Mouse (Mus musculus) CD4-positive helper T cell, adult 2 months (primary cell): ENCODE measurements around the gene Itgb2l.
A peak's percentile ranks its signal among the peaks of the same experiment; 100 is the strongest.
"Not testable (repeated sequence)": the region's sequence is repeated elsewhere in the genome, so short reads cannot be mapped to it uniquely, and the experiment has no call there.

Source experiments
- DNase-seq: peaks from one replicate; pipeline ENCODE4 v3.0.0-alpha.2; 2012; ENCODE audit warnings: low read depth, missing footprints, low spot score

Itgb2l gene

DNA sequence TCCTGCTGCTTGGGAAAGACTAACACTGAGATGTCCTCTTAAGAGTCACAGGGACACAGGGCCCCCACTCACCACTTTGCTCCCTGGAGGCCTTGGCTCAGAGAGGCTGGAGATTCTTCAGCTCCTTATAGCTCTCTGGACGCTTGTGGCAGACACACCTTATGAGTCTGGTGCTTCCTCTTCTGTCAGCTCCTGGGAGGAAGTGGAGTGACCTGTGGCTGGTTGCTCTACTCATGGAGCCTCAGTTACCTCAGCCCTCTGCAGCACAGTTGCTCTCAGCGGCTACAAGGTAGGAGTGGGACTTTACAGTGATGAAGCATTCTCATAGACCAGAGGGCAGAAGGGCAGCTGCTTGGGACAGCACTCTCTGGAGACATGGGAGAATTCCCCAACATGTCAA is at the start of gene Itgb2l:
TSS of gene Itgb2l (minus strand) at position 152 of the 400 bp plus-strand sequence.
- DNase-seq = no peak

DNA sequence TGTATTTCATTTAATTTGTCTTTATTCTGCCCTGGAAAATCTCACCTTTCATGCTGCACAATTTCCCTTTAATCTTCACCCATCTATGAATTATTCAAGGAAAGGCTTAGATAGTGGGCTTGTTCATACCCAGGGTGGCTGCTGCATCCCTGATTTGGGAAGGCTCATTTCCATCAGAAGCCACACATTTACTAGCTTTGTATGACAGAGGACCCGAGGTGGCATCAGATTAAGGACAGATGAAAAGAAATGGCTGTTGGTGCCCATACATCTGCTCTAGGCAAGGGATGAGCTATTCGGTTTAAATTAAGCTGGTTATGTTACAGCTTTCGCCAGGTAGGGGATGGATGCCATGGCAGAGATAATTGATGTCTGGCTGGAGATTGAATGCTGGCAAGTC is 48.1 kb upstream of the Itgb2l start:
- DNase-seq = no peak

DNA sequence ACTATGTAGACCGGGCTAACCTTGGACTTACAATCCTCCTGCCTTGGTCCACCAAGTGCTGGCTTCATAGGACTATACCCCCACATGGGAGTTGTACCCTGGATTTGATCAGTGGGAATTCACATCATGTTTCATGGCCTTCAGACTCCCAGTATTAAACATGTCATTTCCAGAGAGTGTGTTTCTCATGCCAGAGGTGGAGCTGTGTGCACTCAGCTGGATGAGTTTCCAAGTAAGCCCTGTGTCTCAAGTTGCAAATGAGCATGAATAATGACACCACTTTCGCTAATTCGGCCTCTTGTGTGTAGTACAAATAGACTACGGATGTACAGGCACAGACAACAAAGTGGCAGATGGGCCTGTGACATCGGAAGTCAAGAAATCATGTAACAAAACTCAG is 44.6 kb upstream of the Itgb2l start:
- DNase-seq = no peak

DNA sequence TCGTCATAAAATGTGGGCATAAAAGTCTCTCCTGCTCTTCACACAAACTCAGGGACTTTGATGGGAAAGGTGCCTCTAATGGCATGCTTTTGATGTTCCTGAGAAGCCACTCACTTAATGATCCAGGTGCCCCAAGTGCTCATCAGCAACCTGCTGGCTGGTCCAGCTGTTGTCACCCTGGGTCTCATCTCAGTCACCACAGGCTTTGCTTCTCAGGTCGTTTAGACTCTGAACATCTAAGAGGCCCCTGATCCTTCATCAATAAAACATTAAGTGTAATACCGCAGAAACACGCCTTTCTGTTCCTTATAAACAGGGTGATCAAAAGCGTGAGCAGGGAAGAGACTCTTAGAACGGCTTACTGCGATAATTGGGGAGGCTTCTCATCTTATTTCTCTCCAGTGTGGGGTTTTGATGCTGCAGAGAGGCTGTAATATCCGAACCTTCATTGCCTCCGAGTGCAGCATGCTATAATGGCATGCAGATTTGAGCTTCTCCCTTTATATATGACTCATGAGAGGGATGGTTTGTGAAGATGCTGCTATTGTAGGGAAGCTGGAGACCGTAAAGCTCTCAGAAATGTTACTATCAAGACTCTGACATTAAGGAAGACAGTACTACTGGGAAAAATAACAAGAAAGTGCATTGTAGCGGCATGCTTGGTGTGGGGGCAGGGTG is 43.7 kb upstream of the Itgb2l start:
- DNase-seq = no peak

DNA sequence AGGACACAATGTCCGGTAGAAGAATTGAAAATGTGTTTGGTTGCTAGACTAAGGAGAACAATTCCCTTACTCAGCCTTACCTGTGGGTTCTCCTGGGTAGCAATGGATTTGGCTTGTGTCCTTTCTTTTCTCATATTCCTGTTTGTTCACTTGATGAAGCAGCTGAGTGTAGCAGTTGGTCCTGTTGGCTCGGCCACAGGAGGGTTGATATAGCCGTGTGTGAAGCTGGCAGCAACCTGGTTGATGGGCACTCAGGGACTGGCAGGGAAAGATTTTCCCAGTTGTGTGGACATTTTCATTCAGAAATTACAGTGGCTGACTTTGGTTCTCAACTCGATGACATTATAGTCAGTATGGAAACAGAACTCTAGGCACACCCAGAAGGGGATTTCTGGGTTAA is 38.4 kb upstream of the Itgb2l start:
- DNase-seq = no peak

DNA sequence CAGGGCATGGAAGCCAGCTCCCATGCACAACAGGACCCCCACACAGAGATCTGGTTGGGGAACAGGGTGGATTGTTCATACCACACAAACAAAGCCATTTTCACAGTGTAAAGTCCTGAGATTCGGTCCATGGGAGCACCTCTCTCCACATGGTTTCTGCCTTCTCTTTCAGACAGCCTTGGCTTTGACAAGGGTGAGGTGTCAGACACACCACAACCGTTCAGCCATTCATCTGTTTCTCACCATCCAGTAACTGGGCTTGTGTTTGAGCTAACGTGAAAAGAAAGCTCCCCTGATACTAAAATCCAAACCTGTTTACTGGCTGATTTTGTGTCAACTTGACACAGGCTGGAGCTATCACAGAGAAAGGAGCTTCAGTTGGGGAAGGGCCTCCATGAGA is 30.8 kb upstream of the Itgb2l start:
- DNase-seq = no peak

DNA sequence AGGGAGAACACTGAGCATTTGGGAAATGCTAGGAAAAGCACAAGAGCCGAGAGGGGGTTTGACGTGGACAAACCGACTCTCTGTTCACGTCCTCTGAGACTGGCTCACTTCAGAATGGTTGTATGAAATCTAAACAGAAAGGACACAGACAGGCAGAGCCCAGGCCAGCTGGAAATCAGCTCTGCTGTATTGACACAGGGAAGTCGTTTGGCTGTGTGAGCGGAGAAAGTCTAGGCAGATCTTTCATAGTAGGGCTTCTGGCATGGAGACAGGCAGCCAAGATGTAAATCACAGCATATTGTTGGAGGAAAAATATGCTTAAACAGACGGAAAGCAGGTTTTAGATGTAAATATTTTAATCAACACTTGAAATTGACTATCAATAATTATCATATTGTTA is 29.4 kb upstream of the Itgb2l start:
- no peak for DNase-seq

DNA sequence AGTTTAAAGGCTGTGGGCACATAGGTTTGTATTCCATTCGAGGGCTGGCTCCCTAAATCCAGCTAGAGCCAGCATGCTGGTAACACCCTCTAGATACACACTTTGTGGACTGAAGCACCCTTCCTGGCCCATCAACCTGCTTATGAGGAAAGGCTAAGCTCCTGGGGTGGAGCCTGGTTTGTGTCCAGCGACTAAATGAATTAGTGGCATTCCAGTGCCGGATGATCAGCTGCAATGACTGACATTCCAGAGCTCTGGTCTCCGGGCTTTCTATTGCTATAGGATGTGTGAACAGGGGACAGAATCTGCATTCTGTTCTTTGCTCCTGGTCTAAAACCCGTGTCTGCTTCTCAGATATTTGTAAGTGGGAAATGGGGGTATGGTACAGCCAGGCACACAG is 28.9 kb upstream of the Itgb2l start:
- DNase-seq = no peak

DNA sequence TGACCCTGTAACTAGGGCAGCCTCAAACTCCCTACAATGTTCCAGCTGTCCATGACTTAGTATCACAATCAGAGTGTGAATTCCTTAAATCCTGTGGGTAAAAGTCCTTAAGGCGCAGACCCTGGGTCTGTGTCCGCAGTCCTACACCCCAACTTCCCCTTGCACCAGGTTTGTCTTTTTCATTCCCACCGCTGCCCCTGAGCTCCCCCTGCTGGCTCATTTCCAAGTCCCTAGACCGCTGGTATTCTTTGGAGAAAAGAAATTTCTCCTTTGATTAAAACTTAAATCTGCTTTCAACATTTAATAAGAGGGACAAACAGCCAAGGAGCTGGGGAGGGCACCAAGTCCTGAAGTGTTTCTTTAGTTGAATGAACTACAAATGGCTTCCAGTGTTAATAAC is 26.2 kb upstream of the Itgb2l start:
- no peak for DNase-seq

DNA sequence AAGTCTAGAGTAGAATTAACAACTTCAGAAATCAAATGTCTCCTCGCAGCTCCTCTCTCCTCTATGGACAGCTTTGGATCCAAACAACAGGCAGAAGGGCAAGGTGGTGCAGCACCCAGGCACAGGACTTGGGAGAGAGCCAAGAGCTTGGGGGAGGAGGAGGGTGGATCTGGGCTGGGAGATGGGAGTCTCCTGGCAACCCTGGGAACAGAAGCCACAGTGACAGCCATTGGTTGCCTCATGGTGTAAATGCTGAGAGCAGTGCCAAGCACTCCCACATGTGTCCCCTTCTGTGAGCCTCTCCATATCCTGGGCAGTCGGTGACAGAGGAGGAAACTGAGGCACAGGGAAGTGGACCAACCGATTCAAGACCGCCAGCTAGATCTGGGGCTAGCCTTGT is 25.3 kb upstream of the Itgb2l start:
- no peak for DNase-seq

DNA sequence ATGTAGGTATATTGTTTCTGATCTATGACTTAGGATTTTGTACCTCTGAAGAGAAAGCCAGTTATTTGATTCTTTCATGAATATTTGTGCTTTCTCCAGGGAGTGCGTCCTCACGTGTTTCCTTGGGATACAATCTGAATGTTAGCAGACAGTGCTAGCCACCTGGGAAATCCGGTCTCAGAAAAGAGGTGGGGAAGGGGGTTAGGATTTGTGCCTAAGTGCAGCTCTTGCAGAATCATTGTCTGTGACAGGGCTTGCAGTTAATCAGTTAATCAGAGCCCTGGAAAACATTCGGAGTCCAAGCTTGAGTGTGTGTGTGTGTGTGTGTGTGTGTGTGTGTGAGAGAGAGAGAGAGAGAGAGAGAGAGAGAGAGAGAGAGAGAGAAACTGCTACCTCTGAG is 24.6 kb upstream of the Itgb2l start:
- no peak for DNase-seq

DNA sequence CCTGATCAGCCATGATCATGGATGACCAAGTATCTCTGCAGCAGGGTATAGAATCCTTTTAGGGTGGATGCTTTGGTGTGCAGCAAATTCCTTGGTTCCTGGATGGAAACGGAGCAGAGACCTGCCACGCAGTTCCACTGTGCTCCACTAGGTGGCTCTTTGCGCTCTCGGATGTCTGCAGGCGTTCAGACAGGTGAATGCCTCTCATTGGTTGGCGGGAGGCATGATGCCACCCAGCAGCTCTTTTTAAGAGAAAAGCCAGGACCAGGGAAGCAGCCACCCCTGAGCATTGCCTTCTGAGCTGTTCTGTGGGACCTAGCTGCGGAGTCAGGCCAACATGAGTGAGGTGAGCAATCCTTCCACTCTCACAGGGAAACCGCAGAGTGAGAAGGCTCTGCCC is 24.0 kb upstream of the Itgb2l start, which contains the start of gene Pcp4:
TSS of gene Pcp4 (plus strand) at position 162 of the 400 bp plus-strand sequence.
- DNase-seq = peak; percentile 22

DNA sequence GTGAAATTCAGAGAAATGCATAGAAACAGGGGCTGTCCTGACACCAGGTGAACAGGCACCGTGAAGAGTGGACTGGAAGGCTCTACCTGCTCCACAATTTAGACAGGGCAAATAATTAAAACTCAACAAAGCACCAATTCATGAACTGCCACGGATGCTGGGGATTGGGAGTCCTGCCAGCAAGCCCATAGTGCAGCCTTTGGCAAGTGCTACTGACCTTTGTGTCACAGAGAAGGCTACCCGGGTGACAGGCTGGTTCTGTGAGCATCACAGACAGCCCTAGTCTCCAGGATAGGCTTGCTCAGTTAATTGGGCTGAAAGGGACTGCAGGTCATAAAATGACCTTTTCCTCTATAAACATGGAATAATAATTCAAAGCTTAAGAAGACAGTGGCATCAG is 17.4 kb upstream of the Itgb2l start:
- no peak for DNase-seq

DNA sequence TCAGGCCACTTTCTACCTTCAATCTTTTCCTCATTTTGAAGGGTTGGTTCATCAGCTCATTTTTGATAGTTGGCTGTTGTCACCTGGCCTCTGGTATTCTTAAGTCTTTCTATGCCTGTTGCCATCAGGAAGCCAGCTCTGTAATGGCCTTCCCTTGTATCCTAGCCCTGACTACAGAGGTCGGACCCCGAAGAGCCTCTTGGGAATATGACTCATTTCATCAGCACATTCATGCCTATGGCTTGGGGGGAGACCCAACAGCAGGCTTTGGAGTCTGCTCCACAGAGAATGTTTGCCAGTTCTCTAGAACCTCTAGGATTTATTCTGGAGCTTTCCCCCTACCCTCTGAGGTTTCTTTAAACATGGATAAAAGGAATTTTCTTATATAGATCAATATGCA is 15.9 kb upstream of the Itgb2l start:
- no peak for DNase-seq

DNA sequence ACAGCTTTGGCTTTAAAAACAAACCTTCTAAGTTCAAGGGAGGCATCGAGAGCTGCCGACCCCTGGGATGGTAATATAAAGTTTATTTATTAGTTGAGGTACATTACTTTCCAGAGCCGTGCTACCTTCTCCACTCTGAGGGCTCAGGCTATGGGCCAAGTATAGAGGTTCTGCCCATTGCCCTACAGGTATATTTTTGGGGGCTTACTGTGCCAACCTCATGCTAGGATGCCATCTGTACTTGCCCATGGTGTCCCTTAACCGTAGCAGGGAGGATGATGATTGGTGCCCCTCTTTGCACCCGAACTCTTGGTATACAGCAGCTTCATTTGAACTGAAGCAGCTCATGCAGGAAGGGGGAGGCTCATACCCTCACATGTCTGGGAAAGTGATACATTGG is 14.2 kb upstream of the Itgb2l start:
- DNase-seq = no peak

DNA sequence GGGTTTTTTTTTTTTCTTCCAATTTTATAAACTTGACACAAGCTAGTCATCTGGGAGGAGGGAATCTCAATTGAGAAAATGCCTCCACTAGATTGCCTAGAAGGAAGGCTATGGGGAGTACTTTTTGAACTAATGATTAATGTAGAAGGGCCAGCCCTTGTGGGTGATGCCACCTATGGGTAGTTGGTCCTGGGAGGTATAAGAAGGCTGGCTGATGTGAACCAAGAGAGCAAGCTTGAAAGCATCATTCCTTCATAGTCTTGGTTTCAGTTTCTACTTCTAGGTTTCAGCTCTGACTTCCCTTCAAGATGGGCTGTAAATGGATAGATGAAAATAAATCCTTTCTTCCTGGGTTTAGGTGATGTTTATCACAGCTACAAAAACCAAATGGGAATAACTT is 10.7 kb upstream of the Itgb2l start:
- no peak for DNase-seq

DNA sequence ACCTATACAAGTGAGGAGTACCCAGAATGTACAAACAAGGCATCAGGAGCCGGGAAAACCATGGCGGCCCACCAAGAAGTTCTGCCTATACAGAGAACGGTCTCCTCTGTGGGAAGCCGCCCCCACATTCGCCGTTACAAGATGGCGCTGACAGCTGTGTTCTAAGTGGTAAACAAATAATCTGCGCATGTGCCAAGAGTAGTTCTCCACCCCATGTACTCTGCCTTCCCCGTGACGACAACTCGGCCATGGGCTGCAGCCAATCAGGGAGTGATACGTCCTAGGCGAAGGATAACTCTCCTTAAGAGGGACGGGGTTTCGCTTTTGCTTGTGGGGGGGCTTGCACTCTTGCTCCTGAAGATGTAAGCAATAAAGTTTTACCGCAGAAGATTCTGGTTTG is 7.5 kb upstream of the Itgb2l start:
- DNase-seq = not testable (repeated sequence)

DNA sequence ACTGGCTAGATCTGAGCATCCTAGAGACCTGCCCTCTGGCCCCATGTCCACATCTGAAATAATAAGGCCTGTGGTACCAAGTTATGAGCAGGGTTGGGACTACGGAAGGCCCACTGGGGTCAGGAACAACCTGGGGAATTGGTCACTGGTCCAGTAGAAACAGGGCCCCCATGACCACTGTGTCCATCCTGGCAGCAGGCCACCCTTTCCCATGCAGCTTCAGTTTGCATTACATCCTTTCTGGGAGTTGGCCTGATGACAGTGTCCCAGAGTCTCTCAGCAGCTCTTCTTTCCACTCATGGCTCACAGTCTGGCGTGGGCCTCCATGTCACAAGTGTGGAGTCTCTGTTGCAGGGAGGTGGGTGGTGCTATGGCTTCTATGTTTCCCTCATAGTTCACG is 1.6 kb downstream of the Itgb2l start:
- no peak for DNase-seq

DNA sequence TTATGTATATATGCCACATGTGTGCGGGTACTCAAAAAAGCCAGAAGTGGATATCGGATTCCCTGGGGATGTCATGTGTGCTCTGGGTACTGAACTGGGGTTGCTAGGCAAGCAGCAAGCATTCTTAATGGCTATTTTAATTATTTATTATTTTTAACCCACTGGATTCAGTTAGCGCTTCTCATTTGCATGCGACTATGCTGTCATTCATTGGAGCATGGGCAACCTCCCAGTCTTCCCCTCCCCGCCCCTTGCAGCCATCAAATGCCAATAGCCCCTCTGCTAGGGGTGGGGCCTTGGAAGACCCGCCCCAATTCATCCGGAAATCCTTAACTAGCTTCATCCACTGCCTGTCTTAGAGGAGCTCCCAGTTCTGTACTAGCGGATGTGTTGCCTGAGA is 2.5 kb downstream of the Itgb2l start:
- no peak for DNase-seq

DNA sequence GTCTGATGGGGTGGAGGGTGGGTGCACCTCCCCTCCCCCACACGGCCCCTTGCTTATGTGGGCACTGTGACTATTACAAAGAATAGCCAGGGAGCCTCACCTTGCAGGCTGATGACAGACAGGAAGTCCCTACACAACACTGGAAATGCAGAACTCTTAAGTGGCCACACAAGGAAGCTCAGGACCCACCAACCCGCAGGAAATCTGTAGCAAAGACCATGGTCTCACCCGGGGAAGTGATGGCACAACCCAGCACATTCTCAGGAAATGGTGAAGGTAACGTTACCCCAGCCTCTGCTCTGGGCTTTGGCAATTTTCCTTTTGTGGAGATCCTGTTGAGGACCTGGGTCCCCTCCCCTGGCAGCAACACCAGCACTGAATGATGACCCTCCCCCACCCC is 3.7 kb downstream of the Itgb2l start:
- no peak for DNase-seq

DNA sequence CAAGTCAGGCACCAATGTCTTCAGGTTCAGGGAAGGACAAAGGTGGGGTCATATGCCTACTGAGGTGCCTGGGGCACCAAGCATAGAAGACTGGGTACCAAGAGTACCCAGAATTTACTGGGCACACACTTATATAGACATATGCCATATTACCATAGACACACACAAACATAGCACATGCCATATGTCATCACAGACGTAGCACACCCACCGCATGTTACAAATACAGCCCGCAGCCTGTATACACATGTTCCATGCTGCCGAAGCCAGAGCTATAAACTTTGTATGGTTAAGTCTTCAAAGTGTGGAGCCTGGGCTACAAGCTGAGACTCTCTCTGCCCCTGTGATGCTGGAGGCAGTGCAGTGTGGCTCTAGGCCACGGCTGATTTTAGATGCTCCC is 4.5 kb downstream of the Itgb2l start:
- DNase-seq = no peak

DNA sequence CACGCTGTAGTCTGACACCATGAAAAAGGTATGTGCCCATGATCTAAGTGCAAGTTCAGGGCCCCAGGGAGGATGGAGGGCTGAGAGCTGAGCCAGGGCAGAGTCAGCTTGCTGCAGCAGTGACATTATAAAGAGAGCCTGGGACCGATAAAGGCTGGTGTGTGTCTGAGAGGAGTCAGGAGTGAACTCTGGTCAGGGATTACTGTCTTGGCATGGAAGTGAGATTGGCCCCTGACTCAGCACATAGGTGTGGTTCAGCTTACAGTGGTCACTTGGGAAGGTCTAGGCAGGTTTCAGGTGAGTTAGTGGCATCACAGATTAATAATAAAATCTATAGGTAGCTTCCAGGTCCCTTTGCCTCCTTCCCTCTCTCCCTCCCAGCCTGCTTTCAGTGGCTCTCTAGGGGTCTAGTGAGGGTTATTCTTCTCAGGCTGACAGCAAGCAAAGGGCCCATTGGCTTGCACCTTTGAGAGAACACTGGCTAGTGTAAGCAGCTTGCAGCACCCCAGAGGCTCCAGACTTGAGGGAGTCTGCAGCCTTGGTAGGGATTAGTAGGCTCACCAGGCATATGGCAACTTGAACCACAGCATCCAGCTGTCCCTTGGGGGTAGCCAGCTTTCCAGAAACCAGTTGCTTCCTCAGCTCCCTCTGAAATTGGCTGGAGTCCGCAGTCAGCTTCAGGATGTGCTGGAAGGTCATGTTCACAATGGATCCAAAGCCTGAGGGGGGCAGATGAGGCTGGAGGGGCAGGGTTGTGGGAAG is 9.2 kb downstream of the Itgb2l start:
- no peak for DNase-seq

DNA sequence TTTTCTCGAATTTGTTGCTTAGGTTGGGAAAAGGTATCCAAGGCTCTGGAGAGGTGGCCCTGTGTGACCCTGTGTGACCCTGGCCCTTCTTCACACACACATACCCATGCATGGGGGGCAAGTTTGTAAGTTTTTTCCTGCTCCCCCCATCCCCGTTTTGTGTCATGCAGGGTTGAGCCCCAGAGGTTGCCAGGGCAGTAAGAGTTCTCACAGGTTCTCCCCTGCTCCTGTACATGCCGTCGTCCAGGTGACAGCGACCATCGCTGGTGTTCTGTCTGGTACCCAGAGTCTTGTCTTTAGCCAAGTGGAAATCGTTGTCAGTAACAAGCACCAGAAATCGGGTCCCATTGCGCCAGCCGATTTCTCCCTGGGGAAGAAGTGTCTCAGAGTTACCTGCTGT is 10.2 kb downstream of the Itgb2l start:
- DNase-seq = no peak
